Mouse (Mus musculus): Measurements from ENCODE around the gene Cdc42. TPM values are rescaled to one million over a fixed set of nuclear protein-coding genes. Genes with fewer than 3 reads are reported as not detected.
A peak's percentile ranks its signal among the peaks of the same experiment; 100 is the strongest.

Cdc42 gene
- polyA plus RNA-seq, 1 experiment from 2014 or later: 284 TPM

GRCm38 (mm10) chr4:137368198-137368597 is 10.7 kb upstream of the Cdc42 start:
- no peak overlapping the region for H3K9ac ChIP-seq

GRCm38 (mm10) chr4:137367275-137368088 is 10.0 kb upstream of the Cdc42 start:
- H3K9me3 ChIP-seq (replicated peaks): no peaks in the 10 kb centered on the region
- H3K4me2 ChIP-seq: peak overlapping the region; percentile 14; the same call in 1 of the 2 replicates
- H3K9ac ChIP-seq: no peak overlapping the region
- 11% methylated on average over 5 of the region's 5 CpGs for WGBS (ENCODE audit: insufficient replicate concordance)
- no peaks in the 10 kb centered on the region for H3K36me3 ChIP-seq
- H3K4me1 ChIP-seq (replicated peaks): peaks cover 52% of the 10 kb centered on the region
- no peak for ATAC-seq (ENCODE audit: low read depth)
- H3K4me3 ChIP-seq (replicated peaks): no peak overlapping the region
- H3K27me3 ChIP-seq: no peaks in the 10 kb centered on the region
- H3K27ac ChIP-seq: peak overlapping the region; percentile 63
- DNase-seq: no peak

More at GRCm38 (mm10) chr4:137368198-137368597, 10.7 kb upstream of the Cdc42 start:
- H3K4me1 ChIP-seq (replicated peaks): peaks cover 52% of the 10 kb centered on the region
- WGBS (ENCODE audit: insufficient replicate concordance): 14% methylated on average over 1 of the region's 1 CpGs
- H3K4me3 ChIP-seq (replicated peaks): no peak overlapping the region
- H3K27me3 ChIP-seq: no peaks in the 10 kb centered on the region
- no peaks in the 10 kb centered on the region for H3K9me3 ChIP-seq (replicated peaks)
- H3K4me2 ChIP-seq: no peak overlapping the region
- H3K27ac ChIP-seq: peak overlapping the region; percentile 19
- DNase-seq: no peak
- no peaks in the 10 kb centered on the region for H3K36me3 ChIP-seq
- ATAC-seq (ENCODE audit: low read depth): no peak

GRCm38 (mm10) chr4:137366097-137366496 is 8.6 kb upstream of the Cdc42 start:
- no peak overlapping the region for H3K4me2 ChIP-seq
- H3K27me3 ChIP-seq: 0 out of 2 replicates have a peak, but pooled peaks cover 3% of the 10 kb centered on the region
- 69% methylated on average over 4 of the region's 4 CpGs for WGBS (ENCODE audit: insufficient replicate concordance)
- H3K4me1 ChIP-seq (replicated peaks): peaks cover 42% of the 10 kb centered on the region
- no peaks in the 10 kb centered on the region for H3K9me3 ChIP-seq (replicated peaks)
- ATAC-seq (ENCODE audit: low read depth) (no peak), DNase-seq (no peak)
- H3K27ac ChIP-seq: no peak overlapping the region
- no peak overlapping the region for H3K9ac ChIP-seq
- no peaks in the 10 kb centered on the region for H3K36me3 ChIP-seq
- H3K4me3 ChIP-seq (replicated peaks): no peak overlapping the region

GRCm38 (mm10) chr4:137365356-137366062 is 8.0 kb upstream of the Cdc42 start:
- 51% methylated on average over 19 of the region's 19 CpGs for WGBS (ENCODE audit: insufficient replicate concordance)
- Histone ChIP-seq H3K9ac (no peak overlapping the region), H3K27ac (no peak overlapping the region), H3K4me3 (replicated peaks) (no peak overlapping the region), H3K4me2 (peak overlapping the region; percentile 2; the same call in 1 of the 2 replicates), H3K27me3 (0 out of 2 replicates have a peak, but pooled peaks cover 7% of the 10 kb centered on the region), H3K36me3 (no peaks in the 10 kb centered on the region), H3K4me1 (replicated peaks) (peaks cover 39% of the 10 kb centered on the region), H3K9me3 (replicated peaks) (no peaks in the 10 kb centered on the region)
- no peak for ATAC-seq (ENCODE audit: low read depth)
- no peak for DNase-seq

GRCm38 (mm10) chr4:137364826-137365225 is 7.3 kb upstream of the Cdc42 start:
- H3K36me3 ChIP-seq: no peaks in the 10 kb centered on the region

GRCm38 (mm10) chr4:137360996-137361395 is 3.5 kb upstream of the Cdc42 start:
- no peak overlapping the region for H3K4me2 ChIP-seq
- H3K9ac ChIP-seq: no peak overlapping the region
- no peak for ATAC-seq (ENCODE audit: low read depth)
- H3K9me3 ChIP-seq (replicated peaks): no peaks in the 10 kb centered on the region
- peaks cover 32% of the 10 kb centered on the region for H3K4me1 ChIP-seq (replicated peaks)
- H3K27me3 ChIP-seq: peaks cover 9% of the 10 kb centered on the region; the same call in 1 of the 2 replicates
- no peak overlapping the region for H3K4me3 ChIP-seq (replicated peaks)
- H3K27ac ChIP-seq: no peak overlapping the region
- 59% methylated on average over 3 of the region's 3 CpGs for WGBS (ENCODE audit: insufficient replicate concordance)
- DNase-seq: no peak
- no peaks in the 10 kb centered on the region for H3K36me3 ChIP-seq

More at GRCm38 (mm10) chr4:137364826-137365225, 7.3 kb upstream of the Cdc42 start:
- Histone ChIP-seq H3K4me1 (replicated peaks) (peaks cover 32% of the 10 kb centered on the region), H3K9ac (no peak overlapping the region), H3K27me3 (peaks cover 9% of the 10 kb centered on the region; the same call in 1 of the 2 replicates), H3K27ac (no peak overlapping the region), H3K9me3 (replicated peaks) (no peaks in the 10 kb centered on the region), H3K4me3 (replicated peaks) (no peak overlapping the region), H3K4me2 (peak overlapping the region; percentile 2; the same call in 1 of the 2 replicates)
- ATAC-seq (ENCODE audit: low read depth) (no peak), DNase-seq (no peak)
- 72% methylated on average over 6 of the region's 6 CpGs for WGBS (ENCODE audit: insufficient replicate concordance)

GRCm38 (mm10) chr4:137358291-137359002 is 927 bp upstream of the Cdc42 start:
- Histone ChIP-seq H3K9ac (peak overlapping the region; percentile 57), H3K36me3 (no peaks in the 10 kb centered on the region), H3K27ac (peak overlapping the region; percentile 63), H3K4me1 (replicated peaks) (peaks cover 45% of the 10 kb centered on the region), H3K4me2 (peak overlapping the region; percentile 52), H3K27me3 (peaks cover 9% of the 10 kb centered on the region; the same call in 1 of the 2 replicates), H3K4me3 (replicated peaks) (peak overlapping the region; percentile 96), H3K9me3 (replicated peaks) (no peaks in the 10 kb centered on the region)
- ATAC-seq (ENCODE audit: low read depth) (no peak), DNase-seq (no peak)
- WGBS (ENCODE audit: insufficient replicate concordance): 21% methylated on average over 14 of the region's 14 CpGs

GRCm38 (mm10) chr4:137356674-137357510 is 628 bp downstream of the Cdc42 start:
- under 1% methylated on average over 48 of the region's 90 CpGs for WGBS (ENCODE audit: insufficient replicate concordance)
- H3K4me1 ChIP-seq (replicated peaks): peaks cover 59% of the 10 kb centered on the region
- H3K27me3 ChIP-seq: peaks cover 9% of the 10 kb centered on the region; the same call in 1 of the 2 replicates
- DNase-seq (peak; percentile 56), ATAC-seq (ENCODE audit: low read depth) (peak; percentile 76)
- peak overlapping the region; percentile 96 for H3K27ac ChIP-seq
- peak overlapping the region; percentile 75 for H3K4me2 ChIP-seq
- no peaks in the 10 kb centered on the region for H3K9me3 ChIP-seq (replicated peaks)
- H3K36me3 ChIP-seq: no peaks in the 10 kb centered on the region
- H3K9ac ChIP-seq: peak overlapping the region; percentile 99
- peak overlapping the region; percentile 96 for H3K4me3 ChIP-seq (replicated peaks)

- 0 out of 2 replicates have a peak, but pooled peaks cover 8% of the 10 kb centered on the region for H3K36me3 ChIP-seq
- DNase-seq (no peak), ATAC-seq (ENCODE audit: low read depth) (no peak)
- H3K9ac ChIP-seq: no peak overlapping the region
- H3K27ac ChIP-seq: no peak overlapping the region
- no peak overlapping the region for H3K4me2 ChIP-seq
- peaks cover 75% of the 10 kb centered on the region for H3K4me1 ChIP-seq (replicated peaks)
- H3K4me3 ChIP-seq (replicated peaks): no peak overlapping the region
- no peaks in the 10 kb centered on the region for H3K9me3 ChIP-seq (replicated peaks)
- H3K27me3 ChIP-seq: no peaks in the 10 kb centered on the region
These were observed 6.9 kb downstream of the Cdc42 start for GRCm38 (mm10) chr4:137350627-137351026.

- WGBS (ENCODE audit: insufficient replicate concordance): 73% methylated on average over 1 of the region's 1 CpGs
- no peak overlapping the region for H3K27ac ChIP-seq
- no peak overlapping the region for H3K9ac ChIP-seq
- H3K27me3 ChIP-seq: no peaks in the 10 kb centered on the region
- H3K36me3 ChIP-seq: peaks cover 8% of the 10 kb centered on the region; the same call in 1 of the 2 replicates
- H3K4me1 ChIP-seq (replicated peaks): peaks cover 70% of the 10 kb centered on the region
- no peak overlapping the region for H3K4me2 ChIP-seq
- no peak for DNase-seq
- no peak overlapping the region for H3K4me3 ChIP-seq (replicated peaks)
- ATAC-seq (ENCODE audit: low read depth): no peak
- H3K9me3 ChIP-seq (replicated peaks): no peaks in the 10 kb centered on the region
These were observed 11.7 kb downstream of the Cdc42 start for GRCm38 (mm10) chr4:137345790-137346189.

Measured in liver, embryonic 13.5 days (tissue).